Mouse (Mus musculus) macrophage (primary cell): ENCODE results near the gene Serf2. TPM values are rescaled to one million over a fixed set of nuclear protein-coding genes. Genes with fewer than 3 reads are reported as not detected.
"Not testable (repeated sequence)": the region's sequence is repeated elsewhere in the genome, so short reads cannot be mapped to it uniquely, and the experiment has no call there.

Source experiments
- H3K27ac ChIP-seq: fragments of 350-480 bp; formaldehyde crosslinking; 2 replicates; pipeline ENCODE4 v1.9.0; 2021
- H3K36me3 ChIP-seq: fragments of 350-480 bp; formaldehyde crosslinking; 2 replicates; pipeline ENCODE4 v1.9.0; 2021; ENCODE audit errors: inconsistent target
- H3K4me3 ChIP-seq: fragments of 350-480 bp; formaldehyde crosslinking; 2 replicates; pipeline ENCODE4 v1.9.0; 2021; ENCODE audit errors: inconsistent target
- H3K79me2 ChIP-seq: fragments of 350-480 bp; formaldehyde crosslinking; 2 replicates; pipeline ENCODE4 v1.9.0; 2021; ENCODE audit errors: inconsistent target
- WGBS: methylation state at CpG from one replicate; pipeline ENCODE4 v1.1.7; 2026; ENCODE audit warnings: inconsistent platforms; ENCODE audit not compliant: missing documents; 5-methylcytosine and 5-hydroxymethylcytosine counted together
- polyA plus RNA-seq: library from polyadenylated mRNA; stranded (reverse); fragments of 250-400 nt; gene quantifications from 3 replicates; pipeline ENCODE4 v1.2.4, GENCODE M21; 2018; ENCODE audit warnings: inconsistent platforms

Gene Serf2
- polyA plus RNA-seq, 1 experiment from 2014 or later, result 394 TPM

GRCm38 (mm10) chr2:121505942-121506882 lies 57.2 kb downstream of the Serf2 start, which contains the start of the genes Mfap1a and Wdr76:
TSS of gene Mfap1a (minus strand) at chr2:121506665.
TSS of gene Wdr76 (plus strand) at chr2:121506723.
- Histone ChIP-seq H3K4me3 (peak within 1 kb of the TSS; percentile 69), H3K27ac (peak within 1 kb of the TSS; percentile 64), H3K79me2 (peaks cover 75% of the 10 kb centered on the region)
- WGBS, result 2% methylated on average over 20 of the region's 42 CpGs
- H3K36me3 ChIP-seq, result not testable (repeated sequence)

- Histone ChIP-seq H3K27ac (peak overlapping the region; percentile 64), H3K36me3 (no peaks in the 10 kb centered on the region), H3K79me2 (peaks cover 75% of the 10 kb centered on the region), H3K4me3 (peak overlapping the region; percentile 69)
- WGBS, result 5% methylated on average over 12 of the region's 12 CpGs
These were observed 58.4 kb downstream of the Serf2 start for GRCm38 (mm10) chr2:121507173-121507950.

Other genes starting within 250 kb of the Serf2 start
- gene Trp53bp1, start 177.8 kb upstream of the Serf2 start, polyA plus RNA-seq, result 8.6 to 12.8 TPM (median 10.5 TPM) in 3 replicates
- gene Map1a, start 159.6 kb upstream of the Serf2 start, polyA plus RNA-seq, result 0.02 to 0.24 TPM in 2 of 3 replicates, not detected in the other
- 9.7 to 11.8 TPM (median 10.4 TPM) in 3 replicates for gene Ppip5k1, start 93.8 kb upstream of the Serf2 start, polyA plus RNA-seq
- not detected in 3 replicates for gene Ckmt1, start 91.5 kb upstream of the Serf2 start, polyA plus RNA-seq
- gene Strc, start 62.0 kb upstream of the Serf2 start, polyA plus RNA-seq, result not detected in 3 replicates
- 359 to 654 TPM (median 440 TPM) in 3 replicates for gene Pdia3, start 35.4 kb upstream of the Serf2 start, polyA plus RNA-seq
- 0.42 to 0.65 TPM (median 0.48 TPM) in 3 replicates for gene Catsper2, start 35.4 kb upstream of the Serf2 start, polyA plus RNA-seq
- gene Ell3, start 4.9 kb upstream of the Serf2 start, polyA plus RNA-seq, result 0.10 to 0.13 TPM in 2 of 3 replicates, not detected in the other
- gene Hypk, start 4.1 kb downstream of the Serf2 start, polyA plus RNA-seq, result 13.5 to 25.3 TPM (median 20.5 TPM) in 3 replicates
- gene Serinc4, start 7.6 kb downstream of the Serf2 start, polyA plus RNA-seq, result 0.15 to 0.50 TPM in 2 of 3 replicates, not detected in the other
- 30.4 to 59.5 TPM (median 36.3 TPM) in 3 replicates for gene Mfap1b, start 24.9 kb downstream of the Serf2 start, polyA plus RNA-seq
- 25.0 to 47.6 TPM (median 28.9 TPM) in 3 replicates for gene Mfap1a, start 57.5 kb downstream of the Serf2 start, polyA plus RNA-seq
- gene Wdr76, start 57.5 kb downstream of the Serf2 start, polyA plus RNA-seq, result 3.4 to 10.8 TPM (median 3.4 TPM) in 3 replicates